Mouse (Mus musculus): Measurements from ENCODE around the gene Ptov1.

DNA sequence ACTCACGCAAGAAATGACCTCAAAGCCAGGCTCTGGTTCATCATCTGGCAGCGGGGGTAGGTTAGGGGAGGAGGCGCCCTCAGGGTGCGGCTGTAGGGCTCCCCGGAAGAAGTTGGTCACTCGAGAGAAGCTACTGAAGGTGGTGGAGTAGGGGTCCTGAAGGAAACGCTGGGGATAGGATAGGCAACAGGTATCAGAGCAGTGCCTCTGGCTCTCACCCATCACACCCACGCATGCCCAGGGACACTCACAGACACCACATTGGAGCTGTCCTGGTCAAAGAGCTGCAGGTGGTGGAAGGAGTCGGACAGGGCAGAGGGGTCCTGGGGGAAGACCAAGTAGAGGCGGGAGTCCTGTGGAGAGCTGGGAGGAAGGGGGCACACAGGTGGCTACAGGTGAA, 24.6 kb downstream of the Ptov1 start:
- no peak for TF ChIP-seq CTCF (IDR thresholded peaks at IDR 0.05; ENCODE audit: control insufficient read depth, insufficient read depth, insufficient replicate concordance, low read depth, low read length)
- no peak for TF ChIP-seq POLR2A (IDR thresholded peaks at IDR 0.05; ENCODE audit: control insufficient read depth, low read depth, low read length)
